Mouse (Mus musculus) heart, postnatal 4 days (tissue): ENCODE measurements around the gene Adcy7. TPM values are rescaled to one million over a fixed set of nuclear protein-coding genes. Genes with fewer than 3 reads are reported as not detected.

Source experiments
- DNase-seq: peaks from one replicate; pipeline ENCODE4 v3.0.0; 2021
- total RNA-seq, 2 experiments: library from RNA; stranded (reverse); gene quantifications; 2 replicates each; pipeline ENCODE4 v1.2.3; 2021

The Adcy7 gene
- total RNA-seq: 1 to 10 TPM; 4.0 to 5.4 TPM

GRCm38 (mm10) chr8:88272231-88273050, at the start of gene Adcy7:
Gene Adcy7, plus strand, starts transcription at chr8:88272403.
- DNase-seq: peak; percentile 68

DNA sequence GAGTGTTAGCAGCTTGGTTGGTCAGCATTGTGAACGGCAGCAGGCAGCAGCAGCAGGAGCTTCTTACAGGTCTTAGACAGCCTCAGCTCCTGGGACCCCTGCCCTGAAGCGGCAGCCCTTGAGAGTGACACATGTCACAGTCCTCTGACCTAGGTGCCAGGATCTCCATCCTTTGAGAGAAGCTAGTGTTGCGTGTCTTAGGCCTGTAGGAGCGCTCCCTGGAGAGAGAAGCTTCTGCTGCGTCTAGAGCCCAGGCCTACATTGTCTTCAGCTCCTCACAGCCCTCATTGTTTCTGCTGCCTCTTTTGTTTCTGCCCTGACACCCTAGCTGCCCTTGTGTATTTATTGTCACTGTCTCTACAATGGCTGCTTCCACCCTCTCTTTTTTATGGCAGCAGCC, 46.8 kb upstream of the Adcy7 start:
- DNase-seq: no peak

- no peak for DNase-seq
These were observed 44.4 kb upstream of the Adcy7 start for GRCm38 (mm10) chr8:88227851-88228250.

- DNase-seq: no peak
These were observed 43.9 kb upstream of the Adcy7 start for GRCm38 (mm10) chr8:88228286-88228685.

GRCm38 (mm10) chr8:88228800-88229199, 43.4 kb upstream of the Adcy7 start:
- DNase-seq: no peak

DNA sequence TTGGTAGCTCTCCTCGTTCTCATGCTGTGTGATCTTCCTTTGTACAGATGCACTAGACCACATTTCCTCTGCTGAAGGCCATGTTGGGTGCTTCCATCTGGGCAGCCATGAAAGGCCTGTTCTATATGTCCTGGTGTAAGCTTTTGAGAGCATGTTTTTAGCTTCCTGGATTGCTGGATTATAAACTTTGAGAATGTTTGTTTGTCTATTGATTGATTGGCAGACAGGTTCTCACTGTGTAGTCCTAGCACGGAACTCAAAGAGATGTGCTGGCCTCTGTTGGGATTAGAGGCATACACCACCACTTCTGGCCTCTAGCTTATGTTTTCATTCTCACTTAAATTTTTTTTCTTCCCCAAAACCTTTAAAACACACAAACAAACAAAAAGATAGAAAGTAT, 35.5 kb upstream of the Adcy7 start:
- DNase-seq: no peak

DNA sequence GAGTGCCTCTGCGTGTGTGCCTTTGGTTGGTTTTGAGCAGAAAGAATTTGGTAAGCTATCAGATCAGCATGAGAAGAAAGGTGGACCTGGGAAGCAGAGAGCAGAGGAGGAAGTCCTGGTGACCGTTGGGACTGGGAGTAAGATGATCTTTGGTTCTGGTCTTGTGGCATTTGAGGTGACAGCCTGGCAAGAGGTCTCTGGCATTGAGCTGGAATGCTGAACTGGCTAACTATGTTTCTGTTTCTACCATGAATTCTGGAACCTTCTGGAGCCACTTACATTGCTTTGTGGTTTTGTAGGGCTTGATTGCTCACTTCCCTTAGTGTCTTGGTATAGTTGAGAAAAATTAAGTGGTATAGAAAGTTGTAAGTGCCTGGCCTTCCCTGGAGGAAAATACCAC, 34.6 kb upstream of the Adcy7 start:
- DNase-seq: no peak

DNA sequence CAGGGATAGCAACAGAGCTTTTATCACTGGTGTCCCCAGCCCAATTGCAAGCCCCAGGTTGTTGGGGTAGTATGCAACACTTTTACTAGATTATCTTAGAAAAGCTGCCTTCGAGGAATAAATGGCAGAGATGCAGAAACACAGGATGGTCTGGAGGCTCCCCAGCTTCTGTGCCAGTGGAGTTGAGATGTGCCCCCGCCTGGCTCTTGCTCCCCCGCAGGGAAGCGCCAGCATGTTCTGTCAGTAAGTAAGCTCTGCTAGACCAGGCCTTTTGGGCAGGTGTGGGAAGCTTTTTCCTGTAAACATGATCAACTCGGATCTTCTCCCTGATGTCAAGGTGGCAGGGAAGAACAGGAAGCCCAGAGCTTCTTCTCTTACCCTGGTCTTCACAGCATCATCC, 32.9 kb upstream of the Adcy7 start:
- DNase-seq: no peak

DNA sequence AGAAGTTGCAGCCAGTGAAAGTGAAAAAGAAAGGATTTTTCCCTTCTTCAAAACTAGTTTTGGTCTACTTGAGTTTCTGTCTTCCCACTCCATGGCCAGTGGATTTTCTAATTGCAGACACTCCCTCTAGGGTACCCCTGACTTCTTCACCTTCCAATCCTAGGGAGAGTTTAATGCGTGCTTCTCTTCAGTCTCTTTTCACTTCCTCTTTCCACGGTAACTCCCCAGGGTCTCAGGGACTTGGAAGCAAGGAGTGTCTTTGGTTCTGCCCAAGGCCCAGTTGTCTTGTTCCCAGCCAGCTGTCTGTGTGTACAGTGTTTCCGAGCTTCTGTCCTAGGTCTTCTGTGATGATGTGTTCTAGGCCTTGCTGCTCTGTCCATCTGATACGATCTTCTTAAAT, 30.3 kb upstream of the Adcy7 start:
- no peak for DNase-seq

GRCm38 (mm10) chr8:88244298-88244697, 27.9 kb upstream of the Adcy7 start:
- DNase-seq: peak; percentile 74

GRCm38 (mm10) chr8:88252791-88253190, 19.4 kb upstream of the Adcy7 start:
- peak; percentile 58 for DNase-seq

DNA sequence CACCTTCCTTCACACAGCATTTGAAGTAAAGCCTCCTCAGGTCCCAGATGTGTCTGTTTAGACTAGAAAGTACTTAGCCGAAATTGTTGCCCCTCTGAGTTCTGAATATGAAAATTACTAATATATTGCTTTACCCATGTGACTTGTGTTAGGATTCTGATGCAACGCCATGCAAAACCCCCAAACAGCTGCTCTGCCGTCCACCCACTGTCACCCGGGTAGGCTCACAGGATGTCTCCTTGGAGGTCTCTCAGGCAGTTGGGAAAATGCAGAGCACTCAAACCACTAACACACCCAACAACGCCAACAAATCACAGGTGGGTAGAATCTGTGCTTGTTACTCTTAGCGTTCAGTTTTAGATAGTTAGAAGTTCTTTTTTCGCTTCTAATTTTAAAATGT, 17.2 kb upstream of the Adcy7 start:
- DNase-seq: no peak

DNA sequence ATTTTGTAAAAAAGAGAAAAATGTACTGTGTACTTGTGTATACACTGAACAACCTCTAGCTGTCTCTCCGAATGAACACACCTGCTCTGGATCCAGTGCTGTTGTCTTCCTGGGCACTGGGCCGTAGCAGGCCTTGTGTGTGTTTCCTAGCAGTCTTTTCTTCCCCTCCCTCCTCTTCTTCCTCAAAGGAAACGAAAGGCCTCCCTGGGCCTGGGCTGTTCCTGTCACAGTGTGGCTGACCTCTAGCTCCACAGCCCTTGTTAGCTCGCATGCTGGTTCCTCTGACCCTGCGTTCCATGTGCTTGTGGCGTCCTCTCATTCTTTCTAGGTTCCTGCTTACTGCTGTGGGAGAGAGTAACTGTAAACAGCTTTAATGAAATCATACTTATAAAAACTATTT, 14.2 kb upstream of the Adcy7 start:
- no peak for DNase-seq

- no peak for DNase-seq
These were observed 13.7 kb upstream of the Adcy7 start for GRCm38 (mm10) chr8:88258544-88258943.

DNA sequence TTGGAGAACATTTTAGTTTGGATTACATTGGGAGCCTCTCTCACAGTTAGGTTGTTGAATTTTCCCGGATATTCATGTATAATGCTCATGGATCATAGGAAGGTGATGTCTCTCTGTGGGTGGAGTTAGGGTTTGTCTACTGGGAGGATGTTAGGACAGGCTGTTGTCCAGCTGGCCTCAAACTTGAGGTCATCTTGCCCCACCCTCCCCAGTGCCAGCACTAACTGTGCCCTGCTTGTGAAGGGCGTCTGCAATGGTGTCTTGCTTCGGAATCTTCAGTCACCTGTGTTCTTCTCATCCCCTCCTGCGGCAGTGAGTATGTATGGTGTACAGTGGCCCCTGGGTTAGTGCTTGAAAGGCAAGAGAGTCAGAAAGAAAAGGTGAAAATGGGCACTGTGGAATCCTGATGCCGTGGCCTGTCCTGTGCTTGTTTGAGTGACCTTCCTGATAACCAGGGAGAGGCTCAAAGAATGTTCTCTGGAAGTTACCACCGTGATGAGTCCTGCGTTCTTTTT, 11.7 kb upstream of the Adcy7 start:
- no peak for DNase-seq

DNA sequence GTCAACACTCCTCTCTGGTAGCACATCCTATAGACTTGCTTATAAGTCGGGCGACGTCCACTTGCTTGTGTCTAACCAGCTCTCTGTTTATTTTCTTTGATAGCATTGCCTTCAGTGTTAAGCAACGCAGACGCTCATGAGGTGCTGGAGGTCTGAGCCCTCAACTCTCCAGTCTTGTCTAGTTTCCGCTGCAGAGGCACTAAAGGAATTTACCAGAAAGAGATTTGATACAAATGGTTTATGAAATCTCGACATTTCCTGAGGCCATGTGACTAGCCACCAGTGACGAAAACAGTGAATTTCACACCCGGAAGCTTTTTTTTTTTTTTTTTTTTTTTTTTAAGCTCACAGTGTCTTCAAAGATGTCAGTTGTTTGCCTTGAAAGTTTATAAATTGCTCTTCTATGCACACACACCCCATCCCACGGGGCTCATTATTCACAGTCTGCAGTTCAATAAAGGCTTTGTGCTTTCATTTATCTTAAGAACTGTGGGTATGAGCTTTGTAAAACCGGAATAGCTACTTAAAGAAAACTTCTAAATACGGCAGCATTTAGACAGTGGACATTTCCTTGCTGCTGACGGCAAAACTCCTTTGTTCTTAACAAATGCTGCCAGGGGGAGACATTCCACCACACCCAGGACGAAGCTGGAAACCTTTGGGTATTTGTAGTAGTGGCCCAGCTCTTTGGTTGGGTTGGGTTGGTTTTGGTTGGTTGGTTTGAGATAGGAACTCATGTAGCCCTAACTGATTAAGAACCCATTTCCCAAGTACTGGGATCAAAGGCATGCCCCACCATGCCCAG, 9.2 kb upstream of the Adcy7 start:
- no peak for DNase-seq

DNA sequence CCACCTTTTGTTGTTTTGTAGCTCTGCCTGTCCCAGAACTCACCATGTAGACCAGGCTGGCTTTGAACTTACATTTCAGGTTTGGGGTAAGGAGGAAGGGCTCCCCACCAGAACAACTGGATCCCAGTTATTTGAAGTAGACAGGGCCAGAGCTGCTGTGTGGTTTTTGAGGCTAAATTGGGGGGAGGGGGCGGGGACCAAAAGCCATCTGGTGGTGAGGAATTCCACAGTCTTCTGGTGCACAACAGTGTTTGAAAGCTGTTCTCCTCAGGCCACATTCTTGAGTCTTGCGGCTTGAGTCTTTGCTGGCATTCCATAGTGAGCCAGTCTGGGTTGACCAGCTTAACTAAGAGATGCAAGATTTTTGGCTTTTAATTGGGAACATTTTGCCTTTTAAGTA, 6.7 kb upstream of the Adcy7 start:
- no peak for DNase-seq

- peak; percentile 91 for DNase-seq
These were observed 5.9 kb upstream of the Adcy7 start for GRCm38 (mm10) chr8:88266170-88266800.

DNA sequence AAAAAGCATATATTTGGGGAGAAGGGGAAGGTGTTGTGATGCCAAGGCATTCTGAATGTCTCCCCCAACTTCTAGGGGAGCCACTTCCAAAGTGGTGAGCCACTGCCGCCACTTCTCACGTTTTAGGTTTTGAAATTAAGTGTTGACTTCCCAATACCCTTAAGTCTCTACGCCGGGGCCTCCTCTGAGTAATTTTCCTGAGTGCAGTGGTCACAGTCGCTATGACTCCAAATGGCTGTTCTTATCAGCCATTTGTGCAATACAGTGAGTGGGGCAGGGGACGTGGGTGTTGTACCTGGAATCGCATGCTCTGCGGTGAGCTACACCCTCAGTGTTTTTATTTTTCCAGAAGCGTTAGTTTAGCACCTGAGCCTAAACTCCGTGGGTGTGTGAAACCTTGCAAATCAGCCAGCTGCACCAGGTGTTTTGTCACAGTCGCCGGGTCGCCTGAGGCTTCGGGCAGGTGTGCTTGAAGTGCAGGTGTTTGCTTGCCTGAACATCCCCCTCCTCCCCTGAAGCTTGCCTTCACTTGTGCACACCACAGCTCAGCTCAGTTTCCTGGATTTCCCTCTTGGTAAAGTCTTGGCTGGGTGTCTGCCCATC, 5.3 kb upstream of the Adcy7 start:
- no peak for DNase-seq

GRCm38 (mm10) chr8:88269107-88269875, 2.9 kb upstream of the Adcy7 start:
- no peak for DNase-seq

- no peak for DNase-seq
These were observed 2.1 kb upstream of the Adcy7 start for GRCm38 (mm10) chr8:88270086-88270485.

- no peak for DNase-seq
These were observed 838 bp downstream of the Adcy7 start for GRCm38 (mm10) chr8:88273051-88273430.
